Comparison of ENCODE assay signal across 7 mouse cellular contexts in the genomic region with DNA sequence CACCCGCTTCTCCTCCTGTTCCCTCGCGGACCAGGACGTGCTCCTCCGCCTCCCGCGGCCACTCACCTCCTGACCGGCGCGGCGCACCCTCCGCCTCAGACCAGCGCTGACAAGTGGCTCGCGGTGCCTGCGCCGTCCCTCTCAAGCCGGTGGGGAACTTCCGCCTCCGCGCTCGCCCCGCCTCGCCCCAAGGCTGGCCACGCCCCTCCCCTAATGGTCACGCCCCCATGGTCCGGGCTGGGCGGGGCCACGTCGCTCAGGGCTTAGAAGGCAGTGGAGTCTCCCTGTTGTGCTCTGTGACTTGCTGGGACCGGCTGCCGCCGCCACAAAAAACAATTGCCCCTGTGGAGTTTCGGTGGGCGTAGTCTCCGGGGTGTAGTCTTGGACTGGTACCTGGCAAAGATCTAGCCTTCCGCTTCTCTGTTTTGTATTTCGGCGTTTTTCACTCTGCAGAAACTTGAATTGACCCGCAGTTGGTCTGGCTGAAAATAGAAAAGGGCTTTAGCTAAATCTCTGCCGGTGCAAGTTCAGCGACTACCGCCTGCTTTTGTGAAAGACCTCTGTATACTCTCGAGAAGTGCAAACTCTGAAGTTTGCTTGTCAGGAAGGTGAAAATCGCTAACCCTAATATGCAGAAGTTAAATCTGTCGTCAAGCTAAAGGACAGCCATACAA. TPM values are rescaled to one million over a fixed set of nuclear protein-coding genes. Genes with fewer than 3 reads are reported as not detected.
DNase-seq lines count a peak whose midpoint lies in the region; ATAC-seq lines count a peak whose summit lies in the region.

A gene (minus strand): TSS at position 177 of the 674 bp plus-strand sequence.

- H3K4me3 ChIP-seq in embryonic facial prominence, embryonic 12.5 days, result peak within 1 kb of the TSS; percentile 77
- H3K4me3 ChIP-seq in limb, embryonic 13.5 days, result peak within 1 kb of the TSS; percentile 78
- peak within 1 kb of the TSS; percentile 83 for H3K4me3 ChIP-seq in midbrain, embryonic 16.5 days (ENCODE audit: low read depth, low read length)

- peak within 1 kb of the TSS; percentile 82 for H3K4me2 ChIP-seq in embryonic facial prominence, embryonic 12.5 days (replicated peaks)
- peak within 1 kb of the TSS; percentile 89 for H3K4me2 ChIP-seq in limb, embryonic 13.5 days (replicated peaks)
- H3K4me2 ChIP-seq in midbrain, embryonic 16.5 days (ENCODE audit: low read length), result peak within 1 kb of the TSS; percentile 86

- H3K4me1 ChIP-seq in embryonic facial prominence, embryonic 12.5 days, result no peaks in the 10 kb centered on the region
- peaks cover 14% of the 10 kb centered on the region for H3K4me1 ChIP-seq in limb, embryonic 13.5 days
- peaks cover 8% of the 10 kb centered on the region for H3K4me1 ChIP-seq in midbrain, embryonic 16.5 days (ENCODE audit: control insufficient read depth, insufficient read depth, low read length)

- H3K27ac ChIP-seq in embryonic facial prominence, embryonic 12.5 days, result peak within 1 kb of the TSS; percentile 65; the same call in 1 of the 2 replicates
- peak within 1 kb of the TSS; percentile 28; the same call in 1 of the 2 replicates for H3K27ac ChIP-seq in limb, embryonic 13.5 days
- peak within 1 kb of the TSS; percentile 46 for H3K27ac ChIP-seq in midbrain, embryonic 16.5 days (ENCODE audit: low read length)

- 0 out of 2 replicates have a peak, but pooled peaks cover 4% of the 10 kb centered on the region for H3K27me3 ChIP-seq in embryonic facial prominence, embryonic 12.5 days
- H3K27me3 ChIP-seq in limb, embryonic 13.5 days, result peaks cover 20% of the 10 kb centered on the region
- no peaks in the 10 kb centered on the region for H3K27me3 ChIP-seq in midbrain, embryonic 16.5 days (ENCODE audit: control insufficient read depth, insufficient read depth, low read depth, low read length)

- DNase-seq in adrenal gland, postnatal 25 days, result peak; percentile 98
- peak; percentile 98 to 99 for DNase-seq in heart, adult 18-20 months
- DNase-seq in kidney, adult 8-10 months, result peak; percentile 94 to 97
- DNase-seq in spleen, postnatal 10 days (ENCODE audit: low spot score in 2 of 2), result peak; percentile 94 to 95

- no peaks in the 10 kb centered on the region for H3K36me3 ChIP-seq in embryonic facial prominence, embryonic 12.5 days
- no peaks in the 10 kb centered on the region for H3K36me3 ChIP-seq in limb, embryonic 13.5 days
- H3K36me3 ChIP-seq in midbrain, embryonic 16.5 days (ENCODE audit: control insufficient read depth, insufficient read depth, low read length), result no peaks in the 10 kb centered on the region

- WGBS in embryonic facial prominence, embryonic 12.5 days, result under 1% methylated on average over 46 of the region's 46 CpGs
- WGBS in limb, embryonic 13.5 days, result under 1% methylated on average over 42 of the region's 46 CpGs
- WGBS in midbrain, embryonic 16.5 days, result under 1% methylated on average over 45 of the region's 46 CpGs

- peak within 1 kb of the TSS; percentile 67 for H3K9ac ChIP-seq in embryonic facial prominence, embryonic 12.5 days
- H3K9ac ChIP-seq in limb, embryonic 13.5 days, result peak within 1 kb of the TSS; percentile 75
- peak within 1 kb of the TSS; percentile 72 for H3K9ac ChIP-seq in midbrain, embryonic 16.5 days (ENCODE audit: low read depth, low read length)

- peak; percentile 98 for ATAC-seq in embryonic facial prominence, embryonic 12.5 days (ENCODE audit: insufficient number of reproducible peaks, insufficient read depth, low FRiP score, low TSS enrichment)
- peak; percentile 98 for ATAC-seq in limb, embryonic 13.5 days (ENCODE audit: low FRiP score, low read depth)
- ATAC-seq in midbrain, embryonic 16.5 days, result peak; percentile 98

- H3K9me3 ChIP-seq in embryonic facial prominence, embryonic 12.5 days, result no peaks in the 10 kb centered on the region
- no peaks in the 10 kb centered on the region for H3K9me3 ChIP-seq in limb, embryonic 13.5 days
- no peaks in the 10 kb centered on the region for H3K9me3 ChIP-seq in midbrain, embryonic 16.5 days (replicated peaks; ENCODE audit: control insufficient read depth, low read length, poor library complexity, severe bottlenecking)

RNA-seq across cellular contexts. Expression of the gene that starts here (rescaled TPM):
- total RNA-seq in adrenal gland, postnatal 25 days (2021), result 64.5 and 70.8 TPM in 2 replicates
- 15.1 and 16.2 TPM in 2 replicates for polyA plus RNA-seq in embryonic facial prominence, embryonic 12.5 days (2016; fragmentation: Nextera tagmentation; extraction: Ambion mirVana)
- 100 to 1,000 TPM; 614 to 711 TPM for total RNA-seq in heart, adult 18-20 months (2021)
- polyA plus RNA-seq in limb, embryonic 13.5 days (2015; fragmentation: Nextera tagmentation; extraction: Ambion mirVana), result 19.0 and 21.0 TPM in 2 replicates
- polyA plus RNA-seq in midbrain, embryonic 16.5 days (2015; fragmentation: Nextera tagmentation; extraction: Ambion mirVana), result 14.9 and 15.6 TPM in 2 replicates

Comparison
In these comparisons a context has a peak if more than half of its experiments do, and no peak if none do; other contexts are left out.
1. Peak in every context shown above with its lines: DNase-seq, ATAC-seq, H3K4me3 ChIP-seq and H3K27ac ChIP-seq.